Comparison of ENCODE assay signal across 9 mouse cellular contexts in the genomic region with DNA sequence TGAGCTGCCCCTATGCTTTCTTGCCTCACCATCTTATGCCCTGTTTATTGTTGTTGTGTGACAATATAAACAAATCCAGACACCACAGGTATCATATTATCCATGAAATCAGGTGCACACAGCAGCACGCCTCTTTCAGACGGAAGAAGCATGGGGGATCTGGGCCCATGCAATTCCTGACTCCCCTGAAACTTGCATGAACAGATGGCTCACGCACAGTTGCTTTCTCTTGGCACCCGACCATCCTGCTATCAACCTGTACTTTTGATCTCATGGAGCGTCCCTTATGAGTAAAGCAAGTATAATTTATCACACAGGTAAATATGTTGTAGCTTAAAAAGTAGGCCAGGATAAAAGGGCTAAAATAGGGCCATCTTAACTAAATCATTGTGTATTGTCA.
"Had no signal": no experiment of that assay in that cellular context is flagged by ENCODE, and none has a peak within 500 bp of the region (broad histone marks: within the 10 kb centered on the region; RNA-seq: fewer than 3 reads in every experiment).

No protein-coding gene starts in this region.

- DNase-seq: kidney, postnatal 36 days; lung, adult 2 months; lung, postnatal 36 days; midbrain, embryonic 14.5 days; retina, postnatal 1 day; right cerebral cortex, postnatal 4 days; spleen, adult 18-20 months; thymus, adult 18-20 months; thymus, postnatal 14 days had no signal
